Mouse (Mus musculus): ENCODE results near the gene Klhl29.

DNA sequence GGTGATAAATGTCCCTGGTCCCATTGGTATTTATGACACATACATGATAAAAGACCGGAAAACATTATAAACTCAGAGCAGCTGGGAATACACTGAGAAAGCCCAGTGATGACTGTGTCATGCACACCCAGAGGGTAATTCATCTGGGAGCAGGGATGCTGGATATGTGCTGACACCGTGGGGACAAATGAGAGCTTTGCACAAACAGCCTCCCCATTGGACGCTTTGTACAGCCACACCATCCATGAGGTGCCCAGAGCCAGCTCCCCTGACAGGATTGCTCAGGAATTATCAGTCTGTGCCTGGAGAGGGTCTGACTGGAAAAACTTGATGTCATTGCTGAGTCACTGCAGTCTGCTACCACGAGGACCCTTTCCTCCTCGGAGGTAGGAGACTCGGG, 266.9 kb downstream of the Klhl29 start:
- TF ChIP-seq POLR2A (IDR thresholded peaks at IDR 0.05; ENCODE audit: borderline replicate concordance, control insufficient read depth, low read depth, low read length) = no peak
- no peak for TF ChIP-seq CTCF (IDR thresholded peaks at IDR 0.05; ENCODE audit: control insufficient read depth, insufficient read depth, low read length)

All from bone marrow, adult 2 months (tissue).